Mouse (Mus musculus): ENCODE results near the gene Foxl1. TPM values are rescaled to one million over a fixed set of nuclear protein-coding genes. Genes with fewer than 3 reads are reported as not detected.

Gene Foxl1
- polyA plus RNA-seq, 1 experiment from 2014 or later = 0.07 TPM

DNA sequence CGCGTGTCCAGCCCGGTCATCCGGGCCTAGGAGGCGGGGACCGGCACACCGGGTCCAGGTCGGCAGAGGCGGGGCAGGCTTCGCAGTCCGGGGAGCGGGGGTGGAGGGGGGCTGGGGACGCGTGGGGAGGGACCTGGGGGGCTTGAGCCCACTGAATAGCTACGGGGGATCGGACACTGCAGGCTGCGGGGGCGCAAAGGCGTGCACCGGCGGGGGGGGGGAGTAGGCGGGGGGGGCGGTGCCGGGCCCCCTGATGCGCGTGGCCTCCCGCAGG is 43.9 kb upstream of the Foxl1 start:
- 0% methylated on average over 5 of the region's 27 CpGs for WGBS (ENCODE audit: insufficient replicate concordance)
- H3K27ac ChIP-seq (ENCODE audit: low read length) = no peak overlapping the region
- ATAC-seq (ENCODE audit: low read depth) = peak; percentile 45

DNA sequence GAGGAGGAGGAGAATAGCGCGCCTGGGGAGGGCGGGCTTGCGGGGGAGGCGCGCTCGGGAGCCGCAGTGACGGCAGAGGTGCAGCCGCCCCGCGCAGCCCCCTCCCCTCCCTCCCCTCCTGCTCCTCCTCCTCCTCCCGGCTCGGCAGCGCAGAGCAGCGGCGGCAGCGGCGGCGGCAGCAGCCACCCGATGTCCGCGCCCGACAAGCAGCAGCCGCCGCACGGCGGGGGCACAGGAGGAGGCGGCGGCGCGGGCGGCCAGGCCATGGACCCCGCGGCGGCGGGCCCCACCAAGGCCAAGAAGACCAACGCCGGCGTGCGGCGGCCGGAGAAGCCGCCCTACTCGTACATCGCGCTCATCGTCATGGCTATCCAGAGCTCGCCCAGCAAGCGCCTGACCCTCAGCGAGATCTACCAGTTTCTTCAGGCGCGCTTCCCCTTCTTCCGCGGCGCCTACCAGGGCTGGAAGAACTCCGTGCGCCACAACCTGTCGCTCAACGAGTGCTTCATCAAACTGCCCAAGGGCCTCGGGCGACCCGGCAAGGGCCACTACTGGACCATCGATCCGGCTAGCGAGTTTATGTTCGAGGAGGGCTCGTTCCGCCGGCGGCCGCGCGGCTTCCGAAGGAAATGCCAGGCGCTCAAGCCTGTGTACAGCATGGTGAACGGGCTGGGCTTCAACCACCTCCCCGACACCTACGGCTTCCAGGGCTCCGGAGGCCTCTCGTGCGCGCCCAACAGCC is 43.4 kb upstream of the Foxl1 start, which contains the start of gene Foxf1:
TSS of gene Foxf1 (plus strand) at position 177 of the 742 bp plus-strand sequence.
- under 1% methylated on average over 71 of the region's 83 CpGs for WGBS (ENCODE audit: insufficient replicate concordance)
- no peak within 1 kb of the TSS; the same call in 1 of the 2 replicates for H3K9ac ChIP-seq (ENCODE audit: low read depth, low read length)
- H3K4me3 ChIP-seq (ENCODE audit: low read depth, low read length) = peak within 1 kb of the TSS; percentile 54
- H3K9me3 ChIP-seq (replicated peaks; ENCODE audit: control insufficient read depth, low read length) = no peaks in the 10 kb centered on the region
- H3K4me2 ChIP-seq (ENCODE audit: low read depth, low read length) = peak within 1 kb of the TSS; percentile 67
- peaks cover 99% of the 10 kb centered on the region for H3K27me3 ChIP-seq (ENCODE audit: control insufficient read depth, insufficient read depth, low read depth, low read length)
- peak; percentile 39 for ATAC-seq (ENCODE audit: low read depth)
- H3K4me1 ChIP-seq (ENCODE audit: control insufficient read depth, low read depth, low read length) = no peaks in the 10 kb centered on the region; the same call in 1 of the 2 replicates
- no peaks in the 10 kb centered on the region for H3K36me3 ChIP-seq (ENCODE audit: control insufficient read depth, insufficient read depth)
- H3K27ac ChIP-seq (ENCODE audit: low read length) = peak within 1 kb of the TSS; percentile 33

More for the DNA sequence above, 43.9 kb upstream of the Foxl1 start:
- Histone ChIP-seq H3K9me3 (replicated peaks; ENCODE audit: control insufficient read depth, low read length) (no peaks in the 10 kb centered on the region), H3K27me3 (ENCODE audit: control insufficient read depth, insufficient read depth, low read depth, low read length) (peaks cover 99% of the 10 kb centered on the region), H3K4me3 (ENCODE audit: low read depth, low read length) (peak overlapping the region; percentile 54), H3K9ac (ENCODE audit: low read depth, low read length) (no peak overlapping the region; the same call in 1 of the 2 replicates), H3K36me3 (ENCODE audit: control insufficient read depth, insufficient read depth) (no peaks in the 10 kb centered on the region), H3K4me1 (ENCODE audit: control insufficient read depth, low read depth, low read length) (no peaks in the 10 kb centered on the region; the same call in 1 of the 2 replicates), H3K4me2 (ENCODE audit: low read depth, low read length) (peak overlapping the region; percentile 67)

DNA sequence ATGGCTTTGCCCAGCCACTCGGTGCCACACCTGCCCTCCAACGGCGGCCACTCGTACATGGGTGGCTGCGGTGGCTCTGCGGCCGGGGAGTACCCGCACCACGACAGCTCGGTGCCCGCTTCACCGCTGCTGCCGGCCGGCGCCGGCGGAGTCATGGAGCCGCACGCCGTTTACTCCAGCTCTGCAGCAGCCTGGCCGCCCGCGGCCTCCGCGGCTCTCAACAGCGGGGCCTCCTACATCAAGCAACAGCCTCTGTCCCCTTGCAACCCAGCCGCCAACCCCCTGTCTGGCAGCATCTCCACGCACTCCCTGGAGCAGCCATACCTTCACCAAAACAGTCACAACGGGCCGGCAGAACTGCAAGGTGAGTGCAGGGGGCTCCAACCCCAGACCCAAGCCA is 42.7 kb upstream of the Foxl1 start:
- H3K9ac ChIP-seq (ENCODE audit: low read depth, low read length) = no peak overlapping the region
- H3K4me3 ChIP-seq (ENCODE audit: low read depth, low read length) = peak overlapping the region; percentile 54
- H3K27ac ChIP-seq (ENCODE audit: low read length) = no peak overlapping the region
- H3K36me3 ChIP-seq (ENCODE audit: control insufficient read depth, insufficient read depth) = no peaks in the 10 kb centered on the region
- peaks cover 99% of the 10 kb centered on the region for H3K27me3 ChIP-seq (ENCODE audit: control insufficient read depth, insufficient read depth, low read depth, low read length)
- H3K9me3 ChIP-seq (replicated peaks; ENCODE audit: control insufficient read depth, low read length) = no peaks in the 10 kb centered on the region
- H3K4me1 ChIP-seq (ENCODE audit: control insufficient read depth, low read depth, low read length) = no peaks in the 10 kb centered on the region; the same call in 1 of the 2 replicates
- H3K4me2 ChIP-seq (ENCODE audit: low read depth, low read length) = no peak overlapping the region
- WGBS (ENCODE audit: insufficient replicate concordance) = 4% methylated on average over 30 of the region's 30 CpGs
- ATAC-seq (ENCODE audit: low read depth) = no peak

DNA sequence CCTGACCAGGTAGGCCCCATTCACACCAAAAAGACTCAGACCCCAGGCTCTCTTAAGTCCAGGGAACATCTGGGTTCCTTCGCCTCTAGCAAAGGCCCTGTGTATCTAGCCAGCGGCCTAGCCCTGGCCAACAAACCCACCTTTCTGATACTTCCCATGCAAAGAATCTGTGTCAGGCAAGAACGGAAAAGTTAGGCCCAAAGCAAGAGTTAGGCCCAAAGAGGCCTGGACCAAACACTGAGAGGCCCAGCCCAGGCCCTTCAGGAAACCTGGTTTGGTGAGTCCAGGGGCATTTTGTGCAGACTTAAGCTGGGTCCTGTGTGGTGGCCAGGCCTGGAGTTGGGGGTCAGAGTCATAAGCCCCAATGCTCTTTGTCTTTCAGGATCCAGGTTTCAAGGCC is 42.2 kb upstream of the Foxl1 start:
- Histone ChIP-seq H3K27ac (ENCODE audit: low read length) (no peak overlapping the region), H3K4me3 (ENCODE audit: low read depth, low read length) (peak overlapping the region; percentile 54; the same call in 1 of the 2 replicates), H3K4me1 (ENCODE audit: control insufficient read depth, low read depth, low read length) (no peaks in the 10 kb centered on the region; the same call in 1 of the 2 replicates), H3K4me2 (ENCODE audit: low read depth, low read length) (no peak overlapping the region), H3K27me3 (ENCODE audit: control insufficient read depth, insufficient read depth, low read depth, low read length) (peaks cover 99% of the 10 kb centered on the region), H3K36me3 (ENCODE audit: control insufficient read depth, insufficient read depth) (no peaks in the 10 kb centered on the region), H3K9ac (ENCODE audit: low read depth, low read length) (no peak overlapping the region), H3K9me3 (replicated peaks; ENCODE audit: control insufficient read depth, low read length) (no peaks in the 10 kb centered on the region)
- WGBS (ENCODE audit: insufficient replicate concordance) = 49% methylated on average over 3 of the region's 3 CpGs
- ATAC-seq (ENCODE audit: low read depth) = no peak

DNA sequence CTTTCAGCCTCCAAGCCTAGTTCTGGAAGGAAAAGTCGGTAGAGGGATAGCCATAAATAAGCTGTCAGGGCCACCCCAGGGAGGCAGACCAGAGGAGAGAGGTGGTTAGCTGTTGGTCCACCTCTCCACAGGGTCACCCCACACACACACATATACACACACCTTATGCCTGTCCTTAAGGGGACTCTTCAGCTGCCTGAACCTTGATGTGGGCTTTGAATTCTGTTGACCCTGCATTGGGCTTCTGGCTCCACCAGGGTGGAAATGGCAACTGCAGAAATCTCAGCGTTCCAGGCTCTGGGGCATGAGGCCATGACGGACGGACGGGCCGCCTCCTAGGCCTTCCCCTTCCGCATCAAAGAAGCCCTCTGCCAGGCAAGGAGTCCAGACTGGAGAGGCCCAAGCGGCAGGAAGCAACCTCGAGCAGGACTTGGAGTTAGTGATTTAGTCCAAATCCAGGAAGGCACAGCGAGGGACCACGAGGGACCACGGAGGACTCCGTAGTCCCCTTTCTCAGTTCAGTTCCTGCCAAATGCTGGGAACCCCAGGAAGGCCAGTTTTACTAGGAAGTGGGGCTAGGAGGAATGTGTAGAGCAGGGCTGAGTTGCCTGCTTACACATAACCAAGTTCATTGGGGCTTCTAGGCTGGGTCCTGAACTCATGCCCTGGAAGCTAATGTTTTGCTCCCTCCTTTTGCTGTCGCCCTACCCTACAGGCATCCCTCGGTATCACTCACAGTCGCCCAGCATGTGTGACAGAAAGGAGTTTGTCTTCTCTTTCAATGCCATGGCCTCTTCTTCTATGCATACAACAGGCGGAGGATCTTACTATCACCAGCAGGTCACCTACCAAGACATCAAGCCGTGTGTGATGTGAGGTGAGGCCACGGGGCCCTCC is 41.5 kb upstream of the Foxl1 start:
- H3K9me3 ChIP-seq (replicated peaks; ENCODE audit: control insufficient read depth, low read length) = no peaks in the 10 kb centered on the region
- ATAC-seq (ENCODE audit: low read depth) = no peak
- 25% methylated on average over 19 of the region's 19 CpGs for WGBS (ENCODE audit: insufficient replicate concordance)
- H3K27me3 ChIP-seq (ENCODE audit: control insufficient read depth, insufficient read depth, low read depth, low read length) = peaks cover 99% of the 10 kb centered on the region
- no peak overlapping the region for H3K27ac ChIP-seq (ENCODE audit: low read length)
- no peak overlapping the region for H3K4me2 ChIP-seq (ENCODE audit: low read depth, low read length)
- H3K9ac ChIP-seq (ENCODE audit: low read depth, low read length) = no peak overlapping the region
- H3K4me3 ChIP-seq (ENCODE audit: low read depth, low read length) = no peak overlapping the region; the same call in 1 of the 2 replicates
- H3K36me3 ChIP-seq (ENCODE audit: control insufficient read depth, insufficient read depth) = no peaks in the 10 kb centered on the region
- no peaks in the 10 kb centered on the region; the same call in 1 of the 2 replicates for H3K4me1 ChIP-seq (ENCODE audit: control insufficient read depth, low read depth, low read length)

DNA sequence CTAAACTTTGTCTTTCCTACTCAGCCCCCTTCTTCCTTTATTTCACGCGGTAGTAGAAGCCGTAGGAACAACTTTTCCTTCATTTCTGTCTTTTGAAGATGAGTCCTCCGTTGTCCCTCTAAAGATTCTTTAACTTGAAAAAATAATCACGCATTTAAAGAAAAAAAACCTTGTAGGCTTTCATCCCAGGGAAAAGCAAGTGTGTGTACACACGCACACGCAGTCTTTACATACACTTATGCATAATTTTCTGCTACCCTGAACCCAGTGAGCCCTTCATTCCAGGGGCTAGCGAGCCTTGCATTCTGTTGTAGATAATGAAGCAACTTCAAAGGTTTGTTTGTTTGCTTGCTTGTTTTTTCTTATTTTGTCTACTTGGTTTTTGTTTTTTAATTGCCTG is 39.5 kb upstream of the Foxl1 start:
- Histone ChIP-seq H3K27me3 (ENCODE audit: control insufficient read depth, insufficient read depth, low read depth, low read length) (peaks cover 94% of the 10 kb centered on the region), H3K9me3 (replicated peaks; ENCODE audit: control insufficient read depth, low read length) (no peaks in the 10 kb centered on the region), H3K4me1 (ENCODE audit: control insufficient read depth, low read depth, low read length) (no peaks in the 10 kb centered on the region; the same call in 1 of the 2 replicates), H3K9ac (ENCODE audit: low read depth, low read length) (no peak overlapping the region), H3K27ac (ENCODE audit: low read length) (no peak overlapping the region), H3K36me3 (ENCODE audit: control insufficient read depth, insufficient read depth) (no peaks in the 10 kb centered on the region), H3K4me2 (ENCODE audit: low read depth, low read length) (no peak overlapping the region), H3K4me3 (ENCODE audit: low read depth, low read length) (no peak overlapping the region)
- no peak for ATAC-seq (ENCODE audit: low read depth)
- 16% methylated on average over 8 of the region's 8 CpGs for WGBS (ENCODE audit: insufficient replicate concordance)

- Histone ChIP-seq H3K36me3 (ENCODE audit: control insufficient read depth, insufficient read depth) (no peaks in the 10 kb centered on the region), H3K4me2 (ENCODE audit: low read depth, low read length) (no peak overlapping the region)
Observed at GRCm38 (mm10) chr8:121088871-121089630, 38.7 kb upstream of the Foxl1 start.

DNA sequence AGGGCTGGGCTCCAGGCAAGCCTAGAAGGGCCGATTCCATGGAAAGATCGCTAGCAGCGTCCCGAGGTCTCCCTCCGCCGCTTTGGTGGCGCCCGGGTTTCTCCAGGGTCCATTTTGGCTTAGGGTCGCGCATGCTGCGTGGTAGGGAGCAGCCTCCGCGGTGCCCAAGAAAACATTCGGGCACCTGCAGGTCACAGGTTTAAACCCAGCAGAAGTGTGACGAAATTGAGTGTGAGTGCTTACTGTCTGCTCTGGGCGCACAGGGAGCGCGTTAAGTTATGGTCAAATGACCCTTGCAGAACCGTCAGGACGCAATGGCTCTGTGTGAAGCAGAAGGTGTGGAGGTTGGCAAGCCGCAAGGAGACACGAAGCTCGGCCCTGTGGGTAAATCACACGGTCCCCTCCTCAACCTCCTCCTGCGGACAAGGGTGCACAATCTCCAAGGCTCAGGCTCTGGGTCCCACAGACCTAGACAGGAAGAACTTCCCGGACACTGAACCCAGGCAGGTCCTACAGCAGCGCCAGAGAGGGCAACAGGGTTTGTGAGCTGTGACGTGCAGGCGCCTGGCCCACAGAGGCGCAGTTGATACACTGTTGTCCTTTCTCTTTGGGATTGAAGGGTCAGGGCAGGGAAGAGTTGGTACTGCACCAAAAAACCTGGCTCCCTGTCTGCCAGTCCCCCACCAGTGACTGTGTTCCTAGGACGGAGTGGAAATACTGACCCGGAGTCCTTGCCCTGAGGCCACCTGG is 37.9 kb upstream of the Foxl1 start:
- no peak overlapping the region for H3K4me2 ChIP-seq (ENCODE audit: low read depth, low read length)
- ATAC-seq (ENCODE audit: low read depth) = no peak
- no peak overlapping the region for H3K4me3 ChIP-seq (ENCODE audit: low read depth, low read length)
- no peaks in the 10 kb centered on the region for H3K36me3 ChIP-seq (ENCODE audit: control insufficient read depth, insufficient read depth)
- peaks cover 82% of the 10 kb centered on the region for H3K27me3 ChIP-seq (ENCODE audit: control insufficient read depth, insufficient read depth, low read depth, low read length)
- no peaks in the 10 kb centered on the region for H3K4me1 ChIP-seq (ENCODE audit: control insufficient read depth, low read depth, low read length)
- H3K9me3 ChIP-seq (replicated peaks; ENCODE audit: control insufficient read depth, low read length) = no peaks in the 10 kb centered on the region
- no peak overlapping the region for H3K27ac ChIP-seq (ENCODE audit: low read length)
- WGBS (ENCODE audit: insufficient replicate concordance) = 13% methylated on average over 32 of the region's 32 CpGs
- no peak overlapping the region for H3K9ac ChIP-seq (ENCODE audit: low read depth, low read length)

More at GRCm38 (mm10) chr8:121088871-121089630, 38.7 kb upstream of the Foxl1 start:
- 11% methylated on average over 40 of the region's 40 CpGs for WGBS (ENCODE audit: insufficient replicate concordance)
- no peak overlapping the region for H3K27ac ChIP-seq (ENCODE audit: low read length)
- no peaks in the 10 kb centered on the region; the same call in 1 of the 2 replicates for H3K4me1 ChIP-seq (ENCODE audit: control insufficient read depth, low read depth, low read length)
- peaks cover 90% of the 10 kb centered on the region for H3K27me3 ChIP-seq (ENCODE audit: control insufficient read depth, insufficient read depth, low read depth, low read length)
- no peaks in the 10 kb centered on the region for H3K9me3 ChIP-seq (replicated peaks; ENCODE audit: control insufficient read depth, low read length)
- ATAC-seq (ENCODE audit: low read depth) = no peak
- H3K9ac ChIP-seq (ENCODE audit: low read depth, low read length) = 0 out of 2 replicates have a peak overlapping the region, but pooled peaks have one; percentile 12
- no peak overlapping the region for H3K4me3 ChIP-seq (ENCODE audit: low read depth, low read length)
